In the genomic region with DNA sequence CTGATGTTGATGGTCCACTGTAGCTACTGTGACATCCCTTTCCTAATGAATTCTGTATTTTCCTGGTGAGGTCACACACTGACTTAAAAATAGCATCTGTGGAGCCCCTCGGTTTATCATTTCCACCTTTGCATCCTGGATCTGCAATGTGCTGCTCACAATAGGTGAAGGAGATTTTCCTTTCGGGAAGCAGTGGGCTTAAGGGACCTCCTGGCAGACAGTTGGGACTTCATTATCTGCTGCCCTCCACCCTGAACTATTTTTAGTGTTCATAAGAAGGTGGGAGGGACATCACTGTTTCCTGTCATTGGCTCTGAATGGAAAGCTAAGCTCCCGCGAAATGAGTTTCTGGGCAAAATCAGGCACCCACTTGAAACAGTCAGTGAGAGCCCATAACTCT, we compare ENCODE assay signal across 27 mouse cellular contexts. TPM values are rescaled to one million over a fixed set of nuclear protein-coding genes. Genes with fewer than 3 reads are reported as not detected.
A peak's percentile ranks its signal among the peaks of the same experiment; 100 is the strongest.
DNase-seq lines count a peak whose midpoint lies in the region; ATAC-seq and TF ChIP-seq lines count a peak whose summit lies in the region.
"Had no signal": no experiment of that assay in that cellular context is flagged by ENCODE, and none has a peak within 500 bp of the region (broad histone marks: within the 10 kb centered on the region; RNA-seq: fewer than 3 reads in every experiment).

No protein-coding gene starts in this region.

- TF ChIP-seq EP300 in heart, postnatal 0 days (IDR thresholded peaks at IDR 0.05; ENCODE audit: low read depth), result peak; percentile 73

- H3K36me3 ChIP-seq in lung, embryonic 16.5 days (ENCODE audit: control insufficient read depth, insufficient read depth, low read length), result no peaks in the 10 kb centered on the region
- no peaks in the 10 kb centered on the region for H3K36me3 ChIP-seq in heart, postnatal 0 days (replicated peaks; ENCODE audit: control insufficient read depth, insufficient read depth, low read length)
- H3K36me3 ChIP-seq: embryonic facial prominence, embryonic 12.5 days; limb, embryonic 12.5 days; midbrain, embryonic 13.5 days; neural tube, embryonic 12.5 days had no signal

- DNase-seq in heart, adult 11 months, result peak; percentile 91
- no peak for DNase-seq in heart, postnatal 4 days
- DNase-seq in lung, adult 2 months, result no peak
- DNase-seq in heart, postnatal 0 days (ENCODE audit: low spot score), result peak; percentile 51
- no peak for DNase-seq in urinary bladder, adult 2 months (ENCODE audit: low spot score)
- DNase-seq in right cerebral cortex, adult 18-20 months, result no peak
- no peak for DNase-seq in gastrocnemius, adult 18-20 months (ENCODE audit: low spot score)
- DNase-seq: adrenal gland, postnatal 10 days; cerebellum, adult 11 months; cerebellum, postnatal 10 days; kidney, adult 2 months; kidney, postnatal 14 days; layer of hippocampus, adult 9-11 months; lung, postnatal 14 days; thymus, postnatal 25 days had no signal

- no peaks in the 10 kb centered on the region; the same call in 1 of the 2 replicates for H3K4me1 ChIP-seq in lung, embryonic 16.5 days (replicated peaks; ENCODE audit: control insufficient read depth, insufficient read depth, low read length)
- no peaks in the 10 kb centered on the region; the same call in 1 of the 2 replicates for H3K4me1 ChIP-seq in lung, adult 2 months (ENCODE audit: control insufficient read depth, insufficient read depth, low read length)
- H3K4me1 ChIP-seq in heart, postnatal 0 days (ENCODE audit: control insufficient read depth, insufficient read depth), result peaks cover 24% of the 10 kb centered on the region
- H3K4me1 ChIP-seq: neural tube, embryonic 12.5 days had no signal

- no peak for TF ChIP-seq POLR2A in lung, adult 2 months (IDR thresholded peaks at IDR 0.05; ENCODE audit: borderline replicate concordance, extremely low read depth, low read depth, low read length)

- WGBS in lung, embryonic 16.5 days, result 38% methylated on average over 4 of the region's 4 CpGs
- WGBS in lung, adult 2 months, result 29% methylated on average over 4 of the region's 4 CpGs
- WGBS in heart, postnatal 0 days, result 8% methylated on average over 4 of the region's 4 CpGs

- no peak overlapping the region for H3K4me3 ChIP-seq in lung, embryonic 16.5 days (ENCODE audit: low read length)
- H3K4me3 ChIP-seq in lung, adult 2 months (replicated peaks; ENCODE audit: extremely low read depth, low read depth, low read length), result no peak overlapping the region
- H3K4me3 ChIP-seq in heart, postnatal 0 days (ENCODE audit: low read depth, low read length), result no peak overlapping the region
- H3K4me3 ChIP-seq: embryonic facial prominence, embryonic 12.5 days; erythroblast, embryonic 14.5 days; left cerebral cortex, adult 2 months; limb, embryonic 12.5 days; midbrain, embryonic 13.5 days; neural tube, embryonic 12.5 days had no signal

- H3K27me3 ChIP-seq in lung, embryonic 16.5 days (ENCODE audit: control insufficient read depth, insufficient read depth, low read depth, low read length), result no peaks in the 10 kb centered on the region
- no peaks in the 10 kb centered on the region for H3K27me3 ChIP-seq in heart, postnatal 0 days (ENCODE audit: control insufficient read depth, insufficient read depth, low read length)
- H3K27me3 ChIP-seq: embryonic facial prominence, embryonic 12.5 days; limb, embryonic 12.5 days; midbrain, embryonic 13.5 days; neural tube, embryonic 12.5 days had no signal

- no peaks in the 10 kb centered on the region for H3K9me3 ChIP-seq in lung, embryonic 16.5 days (ENCODE audit: control insufficient read depth, low read length)
- H3K9me3 ChIP-seq in heart, postnatal 0 days (replicated peaks; ENCODE audit: control insufficient read depth, low read length), result no peaks in the 10 kb centered on the region
- H3K9me3 ChIP-seq: embryonic facial prominence, embryonic 12.5 days; limb, embryonic 12.5 days; midbrain, embryonic 13.5 days; neural tube, embryonic 12.5 days had no signal

- H3K9ac ChIP-seq in lung, embryonic 16.5 days (ENCODE audit: low read length), result no peak overlapping the region
- no peak overlapping the region for H3K9ac ChIP-seq in heart, postnatal 0 days (replicated peaks; ENCODE audit: low read depth, low read length)
- H3K9ac ChIP-seq: embryonic facial prominence, embryonic 12.5 days; limb, embryonic 12.5 days; midbrain, embryonic 13.5 days; neural tube, embryonic 12.5 days had no signal

- 0 out of 2 replicates have a peak overlapping the region, but pooled peaks have one; percentile 7 for H3K27ac ChIP-seq in lung, embryonic 16.5 days (ENCODE audit: low read length)
- peak overlapping the region; percentile 57 for H3K27ac ChIP-seq in heart, postnatal 0 days (ENCODE audit: low read depth)
- H3K27ac ChIP-seq: embryonic facial prominence, embryonic 12.5 days; left cerebral cortex, adult 2 months; limb, embryonic 12.5 days; midbrain, embryonic 13.5 days; neural tube, embryonic 12.5 days had no signal

- no peak overlapping the region for H3K4me2 ChIP-seq in lung, embryonic 16.5 days (ENCODE audit: low read depth, low read length)
- no peak overlapping the region for H3K4me2 ChIP-seq in heart, postnatal 0 days (ENCODE audit: low read depth, low read length)
- H3K4me2 ChIP-seq: embryonic facial prominence, embryonic 12.5 days; limb, embryonic 12.5 days; midbrain, embryonic 13.5 days; neural tube, embryonic 12.5 days had no signal

- no peak for ATAC-seq in lung, embryonic 16.5 days (ENCODE audit: low read depth)
- peak; percentile 72 for ATAC-seq in heart, postnatal 0 days (ENCODE audit: insufficient read depth, low read depth)
- ATAC-seq: activated CD4-positive, CD25-positive, alpha-beta regulatory T cell, adult 4 months; CD4-positive, CD25-positive, alpha-beta regulatory T cell, adult 4 months; forebrain, embryonic 14.5 days; midbrain, embryonic 13.5 days had no signal

- no peak for TF ChIP-seq CTCF in lung, adult 2 months (IDR thresholded peaks at IDR 0.05; ENCODE audit: insufficient read depth, low read length)
- no peak for TF ChIP-seq CTCF in heart, postnatal 0 days (IDR thresholded peaks at IDR 0.05; ENCODE audit: low read depth)

RNA-seq across cellular contexts. Expression of a gene that starts 20.9 kb away (rescaled TPM):
- total RNA-seq in heart, postnatal 4 days (2021), result not detected
- 0.21 and 0.28 TPM in 2 replicates for polyA plus RNA-seq in lung, embryonic 16.5 days (2015; fragmentation: Nextera tagmentation; extraction: Ambion mirVana)
- polyA plus RNA-seq in lung, adult 2 months (2012; rRNA removed), result 0.11 TPM in 1 of 2 replicates, not detected in the other
- 2.2 TPM in 1 of 2 replicates, not detected in the other for total RNA-seq in heart, postnatal 0 days (2014; rRNA removed; ENCODE audit: low replicate concordance)
- polyA plus RNA-seq in heart, postnatal 0 days (2015; fragmentation: Nextera tagmentation; extraction: Ambion mirVana), result 0.26 and 0.41 TPM in 2 replicates
- polyA plus RNA-seq in urinary bladder, adult 2 months (2012; rRNA removed), result not detected in 2 replicates
- not detected for total RNA-seq in gastrocnemius, adult 18-20 months (2021)
- total RNA-seq: adrenal gland, postnatal 10 days; gastrocnemius, postnatal 4 days; left cerebral cortex, adult 2 months had no signal
- polyA plus RNA-seq: activated CD4-positive, CD25-positive, alpha-beta regulatory T cell, adult 4 months; CD4-positive, CD25-positive, alpha-beta regulatory T cell, adult 4 months; embryonic facial prominence, embryonic 12.5 days; erythroblast, embryonic 14.5 days; forebrain, embryonic 14.5 days; hindbrain, embryonic 11.5 days; kidney, adult 2 months; limb, embryonic 12.5 days; midbrain, embryonic 13.5 days; neural tube, embryonic 12.5 days had no signal

Comparison
In these comparisons a context has a peak if more than half of its experiments do, and no peak if none do; other contexts are left out.
1. DNase-seq: peak in heart, adult 11 months (single experiment) and heart, postnatal 0 days (single experiment); none in heart, postnatal 4 days (single experiment), lung, adult 2 months (single experiment), urinary bladder, adult 2 months (single experiment), right cerebral cortex, adult 18-20 months (single experiment) and gastrocnemius, adult 18-20 months (single experiment).